Mouse (Mus musculus) limb, embryonic 11.5 days (tissue): ENCODE results near the gene Zmynd15. TPM values are rescaled to one million over a fixed set of nuclear protein-coding genes. Genes with fewer than 3 reads are reported as not detected.

Source experiments
- ATAC-seq: fragments of 200-750 bp; cut with Nextera tagmentation; 2 replicates; pipeline ENCODE4 v1.8.0; 2017; ENCODE audit warnings: low read depth; ENCODE audit not compliant: insufficient number of reproducible peaks, low FRiP score, low TSS enrichment
- DNase-seq: peaks from one replicate; pipeline ENCODE4 v3.0.0-alpha.2; 2015; ENCODE audit warnings: low spot score
- H3K27ac ChIP-seq: fragments of 300-500 bp; sonication (generic); replicated peaks from 2 replicates; pipeline ENCODE4 v1.5.1; 2014; ENCODE audit warnings: low read depth, mild to moderate bottlenecking, low read length
- H3K27me3 ChIP-seq: fragments of 300-500 bp; sonication (generic); 2 replicates; pipeline ENCODE4 v1.6.1; 2014; ENCODE audit warnings: mild to moderate bottlenecking, low read length, mixed read lengths; ENCODE audit not compliant: control insufficient read depth, insufficient read depth
- H3K36me3 ChIP-seq: fragments of 300-500 bp; sonication (generic); 2 replicates; pipeline ENCODE4 v1.6.1; 2014; ENCODE audit warnings: mild to moderate bottlenecking, low read length, moderate library complexity, mixed read lengths; ENCODE audit not compliant: control insufficient read depth, insufficient read depth
- H3K4me1 ChIP-seq: fragments of 300-500 bp; sonication (generic); 2 replicates; pipeline ENCODE4 v1.6.1; 2014; ENCODE audit warnings: low read length, mixed read lengths; ENCODE audit not compliant: control insufficient read depth, insufficient read depth
- H3K4me2 ChIP-seq: fragments of 300-500 bp; sonication (generic); 2 replicates; pipeline ENCODE4 v1.6.1; 2014; ENCODE audit warnings: low read depth, mild to moderate bottlenecking, moderate library complexity; ENCODE audit not compliant: severe bottlenecking
- H3K4me3 ChIP-seq: fragments of 300-500 bp; sonication (generic); 2 replicates; pipeline ENCODE4 v1.5.1; 2014; ENCODE audit warnings: low read depth, low read length
- H3K9ac ChIP-seq: fragments of 300-500 bp; sonication (generic); 2 replicates; pipeline ENCODE4 v1.6.1; 2014; ENCODE audit warnings: mild to moderate bottlenecking, low read length
- H3K9me3 ChIP-seq: fragments of 300-500 bp; sonication (generic); 2 replicates; pipeline ENCODE4 v1.6.1; 2016; ENCODE audit warnings: low read length; ENCODE audit not compliant: control insufficient read depth
- WGBS: fragments of 180-500 bp; shearing (Covaris S2); extraction: QIAGEN DNeasy Blood & Tissue Kit; methylation state at CpG from one replicate; pipeline ENCODE4 v1.1.7; 2014; 5-methylcytosine and 5-hydroxymethylcytosine counted together
- polyA plus RNA-seq: library from polyadenylated mRNA; unstranded; fragments of >200 nt; fragmentation: Nextera tagmentation; extraction: Ambion mirVana; gene quantifications from 2 replicates; pipeline ENCODE4 v1.2.1, GENCODE M21; 2014

The Zmynd15 gene
- polyA plus RNA-seq, 1 experiment from 2014 or later = 0.15 TPM

GRCm38 (mm10) chr11:70431574-70431973 lies 27.7 kb upstream of the Zmynd15 start:
- ATAC-seq (no peak), DNase-seq (no peak)
- peak overlapping the region; percentile 82; the same call in 1 of the 2 replicates for H3K4me2 ChIP-seq
- H3K36me3 ChIP-seq = peaks cover under 1% of the 10 kb centered on the region; the same call in 1 of the 2 replicates
- H3K9ac ChIP-seq = 0 out of 2 replicates have a peak overlapping the region, but pooled peaks have one; percentile 62
- H3K27me3 ChIP-seq = no peaks in the 10 kb centered on the region
- H3K9me3 ChIP-seq = no peaks in the 10 kb centered on the region
- WGBS = 36% methylated on average over 5 of the region's 5 CpGs
- H3K4me3 ChIP-seq = peak overlapping the region; percentile 65; the same call in 1 of the 2 replicates
- H3K27ac ChIP-seq = no peak overlapping the region
- peaks cover 10% of the 10 kb centered on the region for H3K4me1 ChIP-seq

- Histone ChIP-seq H3K27ac (peak within 1 kb of the TSS; percentile 50; the same call in 1 of the 2 replicates), H3K4me1 (peaks cover 10% of the 10 kb centered on the region), H3K9ac (peak within 1 kb of the TSS; percentile 68), H3K4me2 (peak within 1 kb of the TSS; percentile 82), H3K9me3 (no peaks in the 10 kb centered on the region), H3K4me3 (peak within 1 kb of the TSS; percentile 65), H3K27me3 (no peaks in the 10 kb centered on the region), H3K36me3 (peaks cover 4% of the 10 kb centered on the region; the same call in 1 of the 2 replicates)
- ATAC-seq (peak; percentile 91), DNase-seq (peak; percentile 99)
- under 1% methylated on average over 70 of the region's 75 CpGs for WGBS
Observed at GRCm38 (mm10) chr11:70432048-70432894, 27.0 kb upstream of the Zmynd15 start, which contains the start of gene Arrb2. Gene Arrb2 (plus strand): TSS chr11:70432635.

- Histone ChIP-seq H3K9me3 (no peaks in the 10 kb centered on the region), H3K27ac (0 out of 2 replicates have a peak overlapping the region, but pooled peaks have one; percentile 10), H3K4me3 (peak overlapping the region; percentile 65), H3K9ac (peak overlapping the region; percentile 68), H3K4me1 (peaks cover 10% of the 10 kb centered on the region), H3K36me3 (peaks cover 6% of the 10 kb centered on the region; the same call in 1 of the 2 replicates), H3K4me2 (peak overlapping the region; percentile 82), H3K27me3 (no peaks in the 10 kb centered on the region)
- ATAC-seq = peak; percentile 34
- DNase-seq = peak; percentile 60
- 11% methylated on average over 15 of the region's 15 CpGs for WGBS
Observed at GRCm38 (mm10) chr11:70432895-70433568, 26.2 kb upstream of the Zmynd15 start.

GRCm38 (mm10) chr11:70433569-70433943 lies 25.7 kb upstream of the Zmynd15 start:
- Histone ChIP-seq H3K36me3 (peaks cover 8% of the 10 kb centered on the region; the same call in 1 of the 2 replicates), H3K27ac (no peak overlapping the region), H3K27me3 (no peaks in the 10 kb centered on the region), H3K4me1 (peaks cover 10% of the 10 kb centered on the region), H3K4me2 (peak overlapping the region; percentile 82), H3K9ac (no peak overlapping the region), H3K9me3 (no peaks in the 10 kb centered on the region), H3K4me3 (peak overlapping the region; percentile 65)
- DNase-seq = no peak
- WGBS = 53% methylated on average over 1 of the region's 1 CpGs
- no peak for ATAC-seq

GRCm38 (mm10) chr11:70433951-70434350 lies 25.3 kb upstream of the Zmynd15 start:
- no peak overlapping the region for H3K9ac ChIP-seq
- peaks cover 10% of the 10 kb centered on the region for H3K4me1 ChIP-seq
- H3K9me3 ChIP-seq = no peaks in the 10 kb centered on the region
- no peak for DNase-seq
- H3K36me3 ChIP-seq = peaks cover 9% of the 10 kb centered on the region; the same call in 1 of the 2 replicates
- no peak overlapping the region for H3K27ac ChIP-seq
- H3K4me3 ChIP-seq = no peak overlapping the region
- no peaks in the 10 kb centered on the region for H3K27me3 ChIP-seq
- ATAC-seq = no peak
- no peak overlapping the region for H3K4me2 ChIP-seq
- WGBS = 80% methylated on average over 3 of the region's 3 CpGs

GRCm38 (mm10) chr11:70435476-70435875 lies 23.8 kb upstream of the Zmynd15 start:
- WGBS = 78% methylated on average over 5 of the region's 5 CpGs
- Histone ChIP-seq H3K27ac (no peak overlapping the region), H3K9me3 (no peaks in the 10 kb centered on the region), H3K4me1 (peaks cover 10% of the 10 kb centered on the region), H3K27me3 (no peaks in the 10 kb centered on the region), H3K9ac (no peak overlapping the region), H3K4me3 (no peak overlapping the region), H3K4me2 (no peak overlapping the region), H3K36me3 (peaks cover 12% of the 10 kb centered on the region; the same call in 1 of the 2 replicates)
- ATAC-seq = no peak
- no peak for DNase-seq

- WGBS = 83% methylated on average over 6 of the region's 6 CpGs
- ATAC-seq (no peak), DNase-seq (no peak)
- no peak overlapping the region for H3K27ac ChIP-seq
- H3K36me3 ChIP-seq = peaks cover 12% of the 10 kb centered on the region; the same call in 1 of the 2 replicates
- H3K4me1 ChIP-seq = peaks cover 10% of the 10 kb centered on the region
- H3K27me3 ChIP-seq = no peaks in the 10 kb centered on the region
- no peak overlapping the region for H3K9ac ChIP-seq
- H3K4me2 ChIP-seq = no peak overlapping the region
- no peak overlapping the region for H3K4me3 ChIP-seq
- H3K9me3 ChIP-seq = no peaks in the 10 kb centered on the region
Observed at GRCm38 (mm10) chr11:70437426-70437825, 21.8 kb upstream of the Zmynd15 start.

GRCm38 (mm10) chr11:70438728-70439374 lies 20.4 kb upstream of the Zmynd15 start:
- H3K27ac ChIP-seq = no peak overlapping the region
- ATAC-seq = no peak
- WGBS = 85% methylated on average over 7 of the region's 7 CpGs
- H3K4me2 ChIP-seq = no peak overlapping the region
- no peaks in the 10 kb centered on the region for H3K9me3 ChIP-seq
- no peak overlapping the region; the same call in 1 of the 2 replicates for H3K9ac ChIP-seq
- H3K36me3 ChIP-seq = peaks cover 12% of the 10 kb centered on the region; the same call in 1 of the 2 replicates
- no peaks in the 10 kb centered on the region for H3K27me3 ChIP-seq
- no peak for DNase-seq
- H3K4me1 ChIP-seq = peaks cover 2% of the 10 kb centered on the region; the same call in 1 of the 2 replicates
- no peak overlapping the region for H3K4me3 ChIP-seq
